12 mouse cellular contexts compared by ENCODE assay signal in the genomic region with DNA sequence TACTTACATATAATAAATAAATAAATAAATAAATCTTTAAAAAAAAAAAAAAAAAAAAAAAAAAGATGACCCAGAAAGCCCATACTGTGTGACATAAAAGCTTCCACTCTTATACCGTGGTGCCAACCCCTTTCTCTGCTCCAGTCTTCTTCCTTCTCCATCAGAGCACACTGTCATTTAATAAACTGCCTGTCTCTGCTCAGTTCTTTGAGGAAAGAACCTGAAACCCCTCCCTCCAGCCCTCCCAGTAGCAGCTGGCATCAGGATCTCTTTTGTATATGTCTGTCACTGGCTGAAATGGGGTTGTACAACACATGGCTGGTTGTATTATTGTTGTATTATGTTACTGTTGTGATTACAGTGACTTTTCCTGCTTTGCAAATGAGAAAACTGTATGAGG. TPM values are rescaled to one million over a fixed set of nuclear protein-coding genes. Genes with fewer than 3 reads are reported as not detected.
A peak's percentile ranks its signal among the peaks of the same experiment; 100 is the strongest.
DNase-seq lines count a peak whose midpoint lies in the region; ATAC-seq and TF ChIP-seq lines count a peak whose summit lies in the region.
"Had no signal": no experiment of that assay in that cellular context is flagged by ENCODE, and none has a peak within 500 bp of the region (broad histone marks: within the 10 kb centered on the region; RNA-seq: fewer than 3 reads in every experiment).

No protein-coding gene starts in this region.

- TF ChIP-seq CTCF in stomach, postnatal 0 days (IDR thresholded peaks at IDR 0.05; ENCODE audit: low read depth) = no peak

- H3K9me3 ChIP-seq in forebrain, embryonic 11.5 days (ENCODE audit: control insufficient read depth, low read length) = no peaks in the 10 kb centered on the region
- no peaks in the 10 kb centered on the region for H3K9me3 ChIP-seq in forebrain, embryonic 10.5 days
- H3K9me3 ChIP-seq in stomach, embryonic 16.5 days (replicated peaks; ENCODE audit: control insufficient read depth, low read length) = no peaks in the 10 kb centered on the region
- H3K9me3 ChIP-seq in stomach, postnatal 0 days (ENCODE audit: control insufficient read depth, low read length) = no peaks in the 10 kb centered on the region
- H3K9me3 ChIP-seq in midbrain, embryonic 13.5 days = no peaks in the 10 kb centered on the region
- H3K9me3 ChIP-seq: embryonic facial prominence, embryonic 15.5 days; heart, embryonic 12.5 days; intestine, embryonic 15.5 days; megakaryocyte, embryonic 14.5 days had no signal

- DNase-seq in forebrain, embryonic 11.5 days (ENCODE audit: low spot score) = no peak
- DNase-seq in forebrain, embryonic 10.5 days (ENCODE audit: extremely low spot score, low spot score) = no peak
- DNase-seq in stomach, postnatal 0 days (ENCODE audit: low spot score) = no peak
- no peak for DNase-seq in embryo, embryonic 11 days
- no peak for DNase-seq in left cerebral cortex, postnatal 4 days
- no peak for DNase-seq in lung, postnatal 4 days

- no peak overlapping the region for H3K4me3 ChIP-seq in forebrain, embryonic 11.5 days (ENCODE audit: low read depth, low read length)
- no peak overlapping the region for H3K4me3 ChIP-seq in forebrain, embryonic 10.5 days
- no peak overlapping the region for H3K4me3 ChIP-seq in stomach, embryonic 16.5 days (replicated peaks; ENCODE audit: low read length)
- H3K4me3 ChIP-seq in stomach, postnatal 0 days (ENCODE audit: low read depth, low read length) = no peak overlapping the region
- no peak overlapping the region for H3K4me3 ChIP-seq in midbrain, embryonic 13.5 days (replicated peaks)
- H3K4me3 ChIP-seq: embryonic facial prominence, embryonic 15.5 days; heart, embryonic 12.5 days; intestine, embryonic 15.5 days; megakaryocyte, embryonic 14.5 days had no signal

- H3K9ac ChIP-seq in forebrain, embryonic 11.5 days (ENCODE audit: low read length) = no peak overlapping the region; the same call in 1 of the 2 replicates
- H3K9ac ChIP-seq in stomach, embryonic 16.5 days (ENCODE audit: low read length) = no peak overlapping the region
- no peak overlapping the region for H3K9ac ChIP-seq in stomach, postnatal 0 days (ENCODE audit: low read length)
- H3K9ac ChIP-seq in midbrain, embryonic 13.5 days (replicated peaks) = no peak overlapping the region
- H3K9ac ChIP-seq: embryonic facial prominence, embryonic 15.5 days; intestine, embryonic 15.5 days had no signal

- peak; percentile 56; the same call in 1 of the 2 replicates for ATAC-seq in forebrain, embryonic 11.5 days (replicated peaks; ENCODE audit: low FRiP score)
- no peak for ATAC-seq in stomach, embryonic 16.5 days (ENCODE audit: insufficient read depth, low FRiP score)
- ATAC-seq in stomach, postnatal 0 days (ENCODE audit: low FRiP score, low TSS enrichment) = no peak
- peak; percentile 56; the same call in 1 of the 2 replicates for ATAC-seq in midbrain, embryonic 13.5 days

- H3K27me3 ChIP-seq in forebrain, embryonic 11.5 days (ENCODE audit: control insufficient read depth, insufficient read depth, low read length) = no peaks in the 10 kb centered on the region
- no peaks in the 10 kb centered on the region for H3K27me3 ChIP-seq in forebrain, embryonic 10.5 days (ENCODE audit: poor library complexity, severe bottlenecking)
- no peaks in the 10 kb centered on the region for H3K27me3 ChIP-seq in stomach, embryonic 16.5 days (ENCODE audit: control insufficient read depth, insufficient read depth, low read length)
- no peaks in the 10 kb centered on the region for H3K27me3 ChIP-seq in stomach, postnatal 0 days (ENCODE audit: control insufficient read depth, insufficient read depth, low read length)
- H3K27me3 ChIP-seq in midbrain, embryonic 13.5 days = no peaks in the 10 kb centered on the region
- H3K27me3 ChIP-seq: embryonic facial prominence, embryonic 15.5 days; heart, embryonic 12.5 days; intestine, embryonic 15.5 days; megakaryocyte, embryonic 14.5 days had no signal

- peaks cover 10% of the 10 kb centered on the region for H3K4me1 ChIP-seq in forebrain, embryonic 11.5 days (replicated peaks; ENCODE audit: control insufficient read depth, insufficient read depth, low read length)
- peaks cover 12% of the 10 kb centered on the region for H3K4me1 ChIP-seq in forebrain, embryonic 10.5 days
- peaks cover 14% of the 10 kb centered on the region; the same call in 1 of the 2 replicates for H3K4me1 ChIP-seq in stomach, embryonic 16.5 days (ENCODE audit: control insufficient read depth, insufficient read depth, low read length)
- H3K4me1 ChIP-seq in stomach, postnatal 0 days (replicated peaks; ENCODE audit: control insufficient read depth, insufficient read depth) = no peaks in the 10 kb centered on the region
- H3K4me1 ChIP-seq in midbrain, embryonic 13.5 days (replicated peaks) = peaks cover 15% of the 10 kb centered on the region
- H3K4me1 ChIP-seq: megakaryocyte, embryonic 14.5 days had no signal

- WGBS in forebrain, embryonic 11.5 days = 71% methylated on average over 1 of the region's 1 CpGs
- WGBS in forebrain, embryonic 10.5 days = 94% methylated on average over 1 of the region's 1 CpGs
- 81% methylated on average over 1 of the region's 1 CpGs for WGBS in stomach, embryonic 16.5 days
- WGBS in stomach, postnatal 0 days = 81% methylated on average over 1 of the region's 1 CpGs
- 57% methylated on average over 1 of the region's 1 CpGs for WGBS in midbrain, embryonic 13.5 days

- H3K27ac ChIP-seq in forebrain, embryonic 11.5 days (ENCODE audit: low read depth, low read length) = peak overlapping the region; percentile 46; the same call in 1 of the 2 replicates
- H3K27ac ChIP-seq in forebrain, embryonic 10.5 days = no peak overlapping the region
- peak overlapping the region; percentile 39; the same call in 1 of the 2 replicates for H3K27ac ChIP-seq in stomach, embryonic 16.5 days (ENCODE audit: low read length)
- no peak overlapping the region for H3K27ac ChIP-seq in stomach, postnatal 0 days (replicated peaks)
- H3K27ac ChIP-seq in midbrain, embryonic 13.5 days = peak overlapping the region; percentile 76

- no peak overlapping the region for H3K4me2 ChIP-seq in forebrain, embryonic 11.5 days (ENCODE audit: low read depth, low read length, severe bottlenecking)
- H3K4me2 ChIP-seq in stomach, embryonic 16.5 days (ENCODE audit: low read depth, low read length) = no peak overlapping the region
- no peak overlapping the region for H3K4me2 ChIP-seq in stomach, postnatal 0 days (replicated peaks; ENCODE audit: low read depth)
- no peak overlapping the region for H3K4me2 ChIP-seq in midbrain, embryonic 13.5 days (replicated peaks)
- H3K4me2 ChIP-seq: embryonic facial prominence, embryonic 15.5 days; intestine, embryonic 15.5 days had no signal

- no peaks in the 10 kb centered on the region for H3K36me3 ChIP-seq in forebrain, embryonic 11.5 days (ENCODE audit: control insufficient read depth, insufficient read depth, low read length)
- H3K36me3 ChIP-seq in forebrain, embryonic 10.5 days (replicated peaks) = no peaks in the 10 kb centered on the region
- H3K36me3 ChIP-seq in stomach, embryonic 16.5 days (ENCODE audit: control insufficient read depth, insufficient read depth, low read length) = no peaks in the 10 kb centered on the region
- H3K36me3 ChIP-seq in stomach, postnatal 0 days (ENCODE audit: control insufficient read depth, insufficient read depth, low read length) = no peaks in the 10 kb centered on the region
- H3K36me3 ChIP-seq in midbrain, embryonic 13.5 days = no peaks in the 10 kb centered on the region
- H3K36me3 ChIP-seq: embryonic facial prominence, embryonic 15.5 days; heart, embryonic 12.5 days; intestine, embryonic 15.5 days had no signal

- no peak for TF ChIP-seq EP300 in stomach, postnatal 0 days (optimal IDR thresholded peaks at IDR 0.05)

- intact Hi-C loops in left cerebral cortex, postnatal 4 days (cut with DNase I) = no loop called here

RNA-seq across cellular contexts. Expression of a gene that starts 48.2 kb away (rescaled TPM):
- polyA plus RNA-seq in forebrain, embryonic 11.5 days (2014; fragmentation: Nextera tagmentation; extraction: Ambion mirVana) = 11.0 and 14.5 TPM in 2 replicates
- 13.2 and 14.1 TPM in 2 replicates for polyA plus RNA-seq in forebrain, embryonic 10.5 days (2016; fragmentation: Nextera tagmentation; extraction: Ambion mirVana)
- polyA plus RNA-seq in stomach, embryonic 16.5 days (2015; fragmentation: Nextera tagmentation; extraction: Ambion mirVana) = 9.8 and 11.3 TPM in 2 replicates
- 7.9 and 9.5 TPM in 2 replicates for polyA plus RNA-seq in stomach, postnatal 0 days (2015; fragmentation: Nextera tagmentation; extraction: Ambion mirVana)
- 20.4 and 20.8 TPM in 2 replicates for polyA plus RNA-seq in midbrain, embryonic 13.5 days (2015; fragmentation: Nextera tagmentation; extraction: Ambion mirVana)
- 1 to 10 TPM; 7.8 to 9.0 TPM for total RNA-seq in left cerebral cortex, postnatal 4 days (2021)

Comparison
In these comparisons a context has a peak if more than half of its experiments do, and no peak if none do; other contexts are left out.
1. H3K27ac ChIP-seq: peak in forebrain, embryonic 11.5 days (single experiment), stomach, embryonic 16.5 days (single experiment) and midbrain, embryonic 13.5 days (single experiment); none in forebrain, embryonic 10.5 days (single experiment) and stomach, postnatal 0 days (single experiment).
2. ATAC-seq: peak in forebrain, embryonic 11.5 days (single experiment) and midbrain, embryonic 13.5 days (single experiment); none in stomach, embryonic 16.5 days (single experiment) and stomach, postnatal 0 days (single experiment).